Mouse (Mus musculus) hindbrain, embryonic 15.5 days (tissue): Measurements from ENCODE around the gene Ksr2. TPM values are rescaled to one million over a fixed set of nuclear protein-coding genes. Genes with fewer than 3 reads are reported as not detected.

Source experiments
- ATAC-seq: fragments of 200-750 bp; cut with Nextera tagmentation; 2 replicates; pipeline ENCODE4 v1.8.0; 2017; ENCODE audit warnings: low read depth, moderate number of reproducible peaks, moderate TSS enrichment; ENCODE audit not compliant: low FRiP score
- H3K27ac ChIP-seq: fragments of 300-500 bp; sonication (generic); replicated peaks from 2 replicates; pipeline ENCODE4 v1.5.1; 2015; ENCODE audit warnings: mild to moderate bottlenecking, inconsistent platforms
- H3K27me3 ChIP-seq: fragments of 300-500 bp; sonication (generic); 2 replicates; pipeline ENCODE4 v1.6.1; 2015; ENCODE audit warnings: control low read depth, inconsistent platforms
- H3K36me3 ChIP-seq: fragments of 300-500 bp; sonication (generic); 2 replicates; pipeline ENCODE4 v1.6.1; 2015; ENCODE audit warnings: control low read depth, inconsistent platforms
- H3K4me1 ChIP-seq: fragments of 300-500 bp; sonication (generic); replicated peaks from 2 replicates; pipeline ENCODE4 v1.6.1; 2015; ENCODE audit warnings: control low read depth, inconsistent platforms
- H3K4me2 ChIP-seq: fragments of 300-500 bp; sonication (generic); 2 replicates; pipeline ENCODE4 v1.6.1; 2015; ENCODE audit warnings: moderate library complexity, mild to moderate bottlenecking, inconsistent platforms
- H3K4me3 ChIP-seq: fragments of 300-500 bp; sonication (generic); 2 replicates; pipeline ENCODE4 v1.5.1; 2015; ENCODE audit warnings: mild to moderate bottlenecking, inconsistent platforms
- H3K9ac ChIP-seq: fragments of 300-500 bp; sonication (generic); 2 replicates; pipeline ENCODE4 v1.6.1; 2015; ENCODE audit warnings: inconsistent platforms
- H3K9me3 ChIP-seq: fragments of 300-500 bp; sonication (generic); 2 replicates; pipeline ENCODE4 v1.6.1; 2016; ENCODE audit warnings: control low read depth, inconsistent platforms
- WGBS: fragments of 180-500 bp; shearing (Covaris S2); methylation state at CpG from one replicate; pipeline ENCODE4 v1.1.7; 2015; 5-methylcytosine and 5-hydroxymethylcytosine counted together
- polyA plus RNA-seq: library from polyadenylated mRNA; unstranded; fragments of >200 nt; fragmentation: Nextera tagmentation; extraction: Ambion mirVana; gene quantifications from 2 replicates; pipeline ENCODE4 v1.2.1, GENCODE M21; 2015

The Ksr2 gene
- polyA plus RNA-seq, 1 experiment from 2014 or later: 8.1 TPM

GRCm38 (mm10) chr5:117780681-117781080, 366.9 kb downstream of the Ksr2 start, which contains the start of gene Nos1:
Nos1 (plus strand) TSS chr5:117781032.
- Histone ChIP-seq H3K4me1 (peaks cover 6% of the 10 kb centered on the region; the same call in 1 of the 2 replicates), H3K9me3 (no peaks in the 10 kb centered on the region), H3K9ac (no peak within 1 kb of the TSS), H3K27me3 (no peaks in the 10 kb centered on the region), H3K27ac (no peak within 1 kb of the TSS), H3K4me3 (no peak within 1 kb of the TSS), H3K4me2 (no peak within 1 kb of the TSS), H3K36me3 (no peaks in the 10 kb centered on the region)
- WGBS: 21% methylated on average over 10 of the region's 10 CpGs
- ATAC-seq: no peak

DNA sequence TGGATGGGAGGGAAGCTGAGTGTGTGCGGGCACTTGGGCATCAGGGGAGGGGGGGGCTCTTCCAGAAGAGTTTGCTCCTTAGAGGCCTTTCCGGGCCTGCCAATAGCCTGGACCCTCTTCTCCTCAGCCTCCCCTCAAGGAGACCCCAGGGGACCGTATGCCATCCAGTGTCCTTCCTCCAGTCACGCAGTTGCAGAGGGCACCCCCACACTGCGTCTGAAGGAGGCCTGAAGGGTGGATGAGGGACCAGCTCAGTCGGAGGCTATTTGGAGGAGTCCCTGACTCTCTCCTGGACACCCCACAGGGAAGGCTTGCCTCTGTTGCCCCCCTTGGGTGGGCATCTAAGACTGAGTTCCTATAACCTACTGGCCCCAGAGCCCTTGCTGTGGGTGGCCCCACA, 367.4 kb downstream of the Ksr2 start:
- peak; percentile 29; the same call in 1 of the 2 replicates for ATAC-seq
- Histone ChIP-seq H3K4me2 (no peak overlapping the region), H3K36me3 (no peaks in the 10 kb centered on the region), H3K4me1 (peaks cover 6% of the 10 kb centered on the region; the same call in 1 of the 2 replicates), H3K4me3 (no peak overlapping the region), H3K9ac (no peak overlapping the region), H3K27me3 (no peaks in the 10 kb centered on the region), H3K9me3 (no peaks in the 10 kb centered on the region), H3K27ac (no peak overlapping the region)
- WGBS: 57% methylated on average over 6 of the region's 6 CpGs

DNA sequence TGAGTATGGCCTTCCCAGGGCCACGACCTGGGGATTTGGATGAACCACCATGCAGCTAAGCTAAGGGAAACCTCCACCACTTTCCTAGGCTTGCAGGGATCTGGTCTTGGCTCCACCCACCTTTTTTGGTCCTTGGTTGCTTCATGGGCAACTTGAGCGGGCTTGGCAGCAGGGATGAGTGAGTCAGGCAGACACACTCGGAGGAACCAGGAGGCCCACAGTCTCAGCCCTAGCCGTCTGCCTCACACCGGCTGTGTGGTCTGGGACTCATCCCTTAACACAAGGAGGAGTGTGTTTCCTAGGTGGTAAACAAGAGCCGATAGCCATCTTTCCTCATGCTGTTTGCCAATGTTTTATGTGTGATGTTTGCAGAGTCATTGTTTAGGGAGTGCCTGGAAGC, 376.3 kb downstream of the Ksr2 start:
- ATAC-seq: no peak
- 95% methylated on average over 6 of the region's 6 CpGs for WGBS
- Histone ChIP-seq H3K9ac (no peak overlapping the region), H3K27me3 (no peaks in the 10 kb centered on the region), H3K27ac (no peak overlapping the region), H3K4me2 (no peak overlapping the region), H3K9me3 (no peaks in the 10 kb centered on the region), H3K4me3 (no peak overlapping the region), H3K4me1 (peaks cover 3% of the 10 kb centered on the region; the same call in 1 of the 2 replicates), H3K36me3 (no peaks in the 10 kb centered on the region)

- Histone ChIP-seq H3K27ac (no peak overlapping the region), H3K9ac (no peak overlapping the region), H3K9me3 (no peaks in the 10 kb centered on the region), H3K27me3 (no peaks in the 10 kb centered on the region), H3K36me3 (no peaks in the 10 kb centered on the region), H3K4me3 (no peak overlapping the region), H3K4me2 (no peak overlapping the region), H3K4me1 (peaks cover 3% of the 10 kb centered on the region; the same call in 1 of the 2 replicates)
- WGBS: 55% methylated on average over 14 of the region's 14 CpGs
- ATAC-seq: no peak
Observed at GRCm38 (mm10) chr5:117791875-117792274, 378.1 kb downstream of the Ksr2 start.

DNA sequence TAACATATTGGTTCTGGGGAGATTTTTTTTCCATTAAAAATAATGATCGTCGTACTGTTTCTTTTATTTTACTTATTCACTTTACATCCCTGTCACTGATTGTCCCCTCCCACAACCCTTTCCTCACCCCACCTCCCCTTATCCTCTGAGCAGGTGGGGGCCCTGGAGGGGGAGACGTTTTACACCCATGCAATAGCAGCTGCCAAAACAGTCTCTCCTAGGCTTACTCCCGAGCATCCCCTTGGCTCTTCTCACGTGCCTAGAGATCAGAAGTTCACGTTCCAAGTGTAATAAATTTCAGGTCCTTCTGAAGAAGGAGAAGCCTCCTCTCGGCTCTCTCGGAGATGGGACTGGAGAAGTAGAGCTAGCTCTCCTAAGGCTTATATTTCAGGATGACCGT, 387.0 kb downstream of the Ksr2 start:
- WGBS: 82% methylated on average over 9 of the region's 9 CpGs
- H3K4me2 ChIP-seq: no peak overlapping the region
- no peak for ATAC-seq
- H3K27ac ChIP-seq: no peak overlapping the region
- H3K9me3 ChIP-seq: no peaks in the 10 kb centered on the region
- no peaks in the 10 kb centered on the region for H3K27me3 ChIP-seq
- no peaks in the 10 kb centered on the region for H3K4me1 ChIP-seq
- H3K36me3 ChIP-seq: no peaks in the 10 kb centered on the region
- no peak overlapping the region for H3K9ac ChIP-seq
- no peak overlapping the region for H3K4me3 ChIP-seq

DNA sequence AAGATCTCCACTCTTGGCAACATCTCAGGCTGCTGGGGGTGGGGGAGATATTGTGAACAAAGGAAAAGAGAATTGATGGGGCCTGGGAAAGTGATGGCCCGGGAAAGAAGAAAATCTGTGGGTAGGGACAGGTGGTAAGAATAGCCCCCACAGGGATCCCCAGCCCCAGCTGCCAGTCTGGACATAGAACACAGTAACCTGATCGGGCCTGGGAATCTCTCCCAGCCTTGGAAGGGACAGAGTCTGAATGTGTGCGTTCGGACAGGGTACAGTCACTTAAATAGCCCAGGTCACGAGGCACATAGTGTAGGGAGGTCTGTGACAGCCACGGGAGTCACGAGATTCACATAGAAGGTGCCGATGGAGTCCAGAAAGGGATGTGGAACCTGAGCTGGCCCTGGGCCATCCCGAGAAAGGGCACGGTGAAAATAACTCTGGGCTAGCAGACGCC, 388.3 kb downstream of the Ksr2 start:
- Histone ChIP-seq H3K4me2 (no peak overlapping the region), H3K9me3 (no peaks in the 10 kb centered on the region), H3K27ac (no peak overlapping the region), H3K9ac (no peak overlapping the region), H3K4me3 (no peak overlapping the region), H3K27me3 (no peaks in the 10 kb centered on the region), H3K4me1 (no peaks in the 10 kb centered on the region), H3K36me3 (no peaks in the 10 kb centered on the region)
- ATAC-seq: no peak
- WGBS: 83% methylated on average over 11 of the region's 11 CpGs

DNA sequence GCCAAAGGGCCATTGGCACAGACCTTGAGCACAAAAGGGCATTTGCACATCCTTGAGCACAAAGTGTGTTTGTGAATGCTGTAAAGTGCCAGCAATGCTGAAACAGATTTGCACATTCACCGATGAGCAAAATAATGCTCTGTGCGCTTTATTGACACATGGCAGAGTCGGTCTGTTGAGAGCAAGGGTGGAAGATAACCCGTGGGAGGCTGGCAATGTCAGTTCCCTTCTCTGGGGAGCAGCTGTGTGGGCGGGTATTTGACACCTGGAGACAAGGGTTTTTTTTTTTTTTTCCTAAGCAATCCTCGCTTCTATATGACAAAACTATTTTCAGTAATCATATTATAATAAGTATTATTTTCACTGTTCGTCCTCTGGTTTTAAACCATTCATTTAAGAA, 389.8 kb downstream of the Ksr2 start:
- H3K4me3 ChIP-seq: no peak overlapping the region
- ATAC-seq: no peak
- no peaks in the 10 kb centered on the region for H3K36me3 ChIP-seq
- no peaks in the 10 kb centered on the region for H3K4me1 ChIP-seq
- H3K9me3 ChIP-seq: no peaks in the 10 kb centered on the region
- H3K27me3 ChIP-seq: no peaks in the 10 kb centered on the region
- no peak overlapping the region for H3K4me2 ChIP-seq
- WGBS: 73% methylated on average over 7 of the region's 7 CpGs
- no peak overlapping the region for H3K9ac ChIP-seq
- no peak overlapping the region for H3K27ac ChIP-seq

DNA sequence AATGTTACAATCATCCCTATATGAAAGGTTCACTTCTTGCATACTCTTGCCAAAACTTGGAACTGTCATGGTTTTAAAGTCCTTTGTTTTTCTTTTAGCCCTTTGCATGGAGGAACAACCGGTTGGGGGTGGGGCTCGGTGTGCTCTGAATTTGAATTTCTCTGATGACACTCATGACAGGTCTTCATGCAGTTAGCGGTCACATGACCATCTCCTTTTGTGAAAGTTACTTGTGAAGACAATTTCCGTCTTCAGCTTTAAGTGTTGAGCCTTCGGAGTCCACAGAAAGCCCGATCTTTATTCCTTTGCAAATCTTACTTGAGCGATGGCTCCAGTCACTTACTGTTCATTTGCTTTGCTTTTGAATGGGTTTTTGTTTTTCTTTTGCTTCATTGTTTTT, 397.1 kb downstream of the Ksr2 start:
- no peak overlapping the region for H3K27ac ChIP-seq
- 91% methylated on average over 7 of the region's 7 CpGs for WGBS
- H3K36me3 ChIP-seq: no peaks in the 10 kb centered on the region
- no peaks in the 10 kb centered on the region for H3K27me3 ChIP-seq
- H3K4me2 ChIP-seq: no peak overlapping the region
- no peaks in the 10 kb centered on the region for H3K9me3 ChIP-seq
- ATAC-seq: no peak
- H3K4me3 ChIP-seq: no peak overlapping the region
- H3K4me1 ChIP-seq: no peaks in the 10 kb centered on the region
- no peak overlapping the region for H3K9ac ChIP-seq

DNA sequence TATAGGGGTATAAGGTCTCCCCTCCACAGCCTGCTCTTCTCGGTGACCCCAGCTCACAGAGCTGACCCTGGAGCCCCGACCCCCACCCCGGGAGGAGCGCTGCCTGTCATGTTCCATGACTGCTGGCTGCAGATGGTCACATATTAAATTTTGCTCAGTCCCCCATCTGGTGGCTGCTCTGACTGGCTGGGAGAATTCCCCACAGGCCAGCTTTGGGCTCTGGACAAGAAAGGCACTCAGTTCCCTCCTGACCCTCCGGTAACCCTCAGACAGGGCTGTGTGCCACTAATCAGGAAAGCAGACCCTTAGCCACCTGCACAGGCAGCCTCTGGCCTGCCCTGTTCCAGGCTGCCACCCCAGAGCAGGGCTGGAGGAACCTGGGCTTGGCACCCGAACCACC, 405.0 kb downstream of the Ksr2 start:
- Histone ChIP-seq H3K9me3 (no peaks in the 10 kb centered on the region), H3K9ac (no peak overlapping the region), H3K4me3 (no peak overlapping the region), H3K27ac (no peak overlapping the region), H3K36me3 (no peaks in the 10 kb centered on the region), H3K4me2 (no peak overlapping the region), H3K4me1 (no peaks in the 10 kb centered on the region), H3K27me3 (no peaks in the 10 kb centered on the region)
- no peak for ATAC-seq
- 66% methylated on average over 6 of the region's 6 CpGs for WGBS

DNA sequence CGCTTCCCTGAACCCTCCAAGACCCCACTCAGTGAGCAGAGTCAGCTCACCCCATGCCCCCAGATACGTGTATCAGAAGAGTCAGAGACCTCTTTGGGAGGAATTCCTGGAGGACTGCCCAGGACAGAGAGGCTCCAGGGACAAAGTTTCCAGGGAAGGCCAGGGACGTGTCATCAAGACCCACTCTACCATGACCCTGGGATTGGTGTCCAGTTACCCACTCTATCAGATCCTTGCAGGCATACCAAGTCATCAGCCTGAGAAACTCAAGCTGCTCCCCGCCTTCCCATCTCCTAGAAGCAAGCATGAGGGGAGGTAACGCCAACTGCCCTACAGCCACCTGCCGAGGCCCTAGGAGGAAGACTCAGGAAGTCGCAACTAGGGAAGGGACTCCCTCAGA, 406.6 kb downstream of the Ksr2 start:
- Histone ChIP-seq H3K4me2 (no peak overlapping the region), H3K27me3 (no peaks in the 10 kb centered on the region), H3K27ac (no peak overlapping the region), H3K4me1 (no peaks in the 10 kb centered on the region), H3K9me3 (no peaks in the 10 kb centered on the region), H3K36me3 (no peaks in the 10 kb centered on the region), H3K9ac (no peak overlapping the region), H3K4me3 (no peak overlapping the region)
- ATAC-seq: no peak
- WGBS: 77% methylated on average over 7 of the region's 7 CpGs

DNA sequence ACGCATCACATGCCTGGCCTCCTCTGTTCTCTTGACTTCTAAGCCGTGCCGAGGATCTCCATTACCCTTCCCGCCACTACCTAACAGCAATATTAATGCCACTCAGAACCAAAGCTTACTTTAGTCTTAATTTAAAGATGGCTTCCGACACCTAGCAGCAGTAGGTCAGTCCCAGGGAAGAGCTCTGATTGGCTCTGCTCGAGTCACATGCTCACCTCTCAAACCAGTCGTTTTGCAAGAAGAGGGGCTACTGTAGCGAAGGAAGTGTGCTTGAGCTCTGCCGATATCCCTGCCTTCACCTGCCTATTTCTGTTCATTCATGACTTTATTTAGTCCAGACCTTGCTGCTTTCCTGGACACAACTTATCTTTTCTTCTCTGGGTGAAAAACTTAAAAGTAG, 410.0 kb downstream of the Ksr2 start:
- Histone ChIP-seq H3K9ac (no peak overlapping the region), H3K27me3 (no peaks in the 10 kb centered on the region), H3K4me3 (no peak overlapping the region), H3K4me2 (no peak overlapping the region), H3K4me1 (no peaks in the 10 kb centered on the region), H3K9me3 (no peaks in the 10 kb centered on the region), H3K36me3 (no peaks in the 10 kb centered on the region), H3K27ac (no peak overlapping the region)
- no peak for ATAC-seq
- 95% methylated on average over 9 of the region's 9 CpGs for WGBS

DNA sequence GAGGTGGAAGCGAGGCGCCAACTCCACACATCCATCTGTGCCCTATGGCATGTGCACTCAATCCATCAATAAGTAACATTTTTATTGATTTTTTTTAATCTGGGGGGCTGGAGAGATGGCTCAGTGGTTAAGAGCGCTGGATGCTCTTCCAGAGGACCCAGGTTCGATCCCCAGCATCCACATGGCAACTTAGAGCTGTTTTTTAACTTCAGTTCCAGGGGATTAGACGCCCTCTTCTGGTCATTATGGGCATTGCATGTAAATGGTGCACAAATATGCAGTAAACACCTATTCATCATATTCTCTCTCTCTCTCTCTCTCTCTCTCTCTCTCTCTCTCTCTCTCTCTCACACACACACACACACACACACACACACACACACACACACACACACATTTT, 410.7 kb downstream of the Ksr2 start:
- H3K4me1 ChIP-seq: no peaks in the 10 kb centered on the region
- no peaks in the 10 kb centered on the region for H3K36me3 ChIP-seq
- no peak overlapping the region for H3K4me2 ChIP-seq
- no peak overlapping the region for H3K9ac ChIP-seq
- WGBS: 79% methylated on average over 5 of the region's 5 CpGs
- no peak for ATAC-seq
- no peak overlapping the region for H3K4me3 ChIP-seq
- H3K27ac ChIP-seq: no peak overlapping the region
- no peaks in the 10 kb centered on the region for H3K9me3 ChIP-seq
- no peaks in the 10 kb centered on the region for H3K27me3 ChIP-seq
